8 mouse cellular contexts compared by ENCODE assay signal in genomic region chr5:142842137-142842642, GRCm38 (mm10). TPM values are rescaled to one million over a fixed set of nuclear protein-coding genes. Genes with fewer than 3 reads are reported as not detected.
DNase-seq lines count a peak whose midpoint lies in the region; ATAC-seq and TF ChIP-seq lines count a peak whose summit lies in the region.

No protein-coding gene starts in this region.

- ATAC-seq in granulocyte monocyte progenitor cell, adult 5-6 weeks (replicated peaks; ENCODE audit: poor library complexity, severe bottlenecking), result peak; percentile 48
- peak; percentile 37; the same call in 1 of the 2 replicates for ATAC-seq in stomach, embryonic 15.5 days (ENCODE audit: insufficient read depth, low FRiP score, low read depth)

- H3K27ac ChIP-seq in bone marrow, adult 2 months (ENCODE audit: control insufficient read depth, insufficient read depth, low read depth, low read length, poor library complexity), result no peak overlapping the region
- H3K27ac ChIP-seq in stomach, embryonic 15.5 days, result 0 out of 2 replicates have a peak overlapping the region, but pooled peaks have one; percentile 55

- no peaks in the 10 kb centered on the region for H3K36me3 ChIP-seq in stomach, embryonic 15.5 days

- peak; percentile 62 for TF ChIP-seq CTCF in bone marrow, adult 2 months (IDR thresholded peaks at IDR 0.05; ENCODE audit: control insufficient read depth, insufficient read depth, low read length)

- H3K4me1 ChIP-seq in bone marrow, adult 2 months (ENCODE audit: control insufficient read depth, insufficient read depth, low read length), result no peaks in the 10 kb centered on the region
- 0 out of 2 replicates have a peak, but pooled peaks cover 4% of the 10 kb centered on the region for H3K4me1 ChIP-seq in stomach, embryonic 15.5 days

- intact Hi-C loops in heart, postnatal 25 days (cut with DNase I), result loop anchor here (1.0 kb wide), 2 partner anchors 74 to 119 kb away; no protein-coding TSS in a partner anchor

- peak; percentile 29 to 71 for DNase-seq in heart, adult 18-20 months
- no peak for DNase-seq in heart, postnatal 25 days (ENCODE audit: low spot score)
- peak; percentile 47 for DNase-seq in 416B (ENCODE audit: low read depth)
- DNase-seq in kidney, postnatal 4 days, result peak; percentile 65 to 66
- DNase-seq in gastrocnemius, postnatal 10 days, result no peak

- H3K4me2 ChIP-seq in stomach, embryonic 15.5 days, result no peak overlapping the region

- no peak overlapping the region for H3K4me3 ChIP-seq in bone marrow, adult 2 months (replicated peaks; ENCODE audit: control insufficient read depth, low read depth, low read length)
- H3K4me3 ChIP-seq in stomach, embryonic 15.5 days (replicated peaks), result no peak overlapping the region

- no peak overlapping the region for H3K9ac ChIP-seq in stomach, embryonic 15.5 days

- no peak for TF ChIP-seq POLR2A in bone marrow, adult 2 months (IDR thresholded peaks at IDR 0.05; ENCODE audit: borderline replicate concordance, control insufficient read depth, low read depth, low read length)

- H3K9me3 ChIP-seq in stomach, embryonic 15.5 days, result no peaks in the 10 kb centered on the region

- no peaks in the 10 kb centered on the region for H3K27me3 ChIP-seq in stomach, embryonic 15.5 days (replicated peaks)

- 50% methylated on average over 7 of the region's 7 CpGs for WGBS in bone marrow, adult 2 months
- 29% methylated on average over 7 of the region's 7 CpGs for WGBS in stomach, embryonic 15.5 days

RNA-seq across cellular contexts. Expression of gene Tnrc18, which starts 24.7 kb away (rescaled TPM):
- total RNA-seq in heart, adult 18-20 months (2021), result 10 to 100 TPM; 39.2 to 48.2 TPM
- 10 to 100 TPM; 50.5 to 59.1 TPM for total RNA-seq in heart, postnatal 25 days (2021)
- 24.3 and 57.5 TPM in 2 replicates for polyA plus RNA-seq in bone marrow, adult 2 months (2011; ENCODE audit: insufficient read depth, insufficient read length, low replicate concordance, missing spikeins)
- 50.4 and 50.6 TPM in 2 replicates for total RNA-seq in granulocyte monocyte progenitor cell, adult 5-6 weeks (2014; fragmentation: Nextera tagmentation)
- total RNA-seq in granulocyte monocyte progenitor cell, adult 5-6 weeks (2017), result 9.0 and 13.8 TPM in 2 replicates
- 29.5 and 32.4 TPM in 2 replicates for polyA plus RNA-seq in stomach, embryonic 15.5 days (2015; fragmentation: Nextera tagmentation; extraction: Ambion mirVana)
- total RNA-seq in gastrocnemius, postnatal 10 days (2021), result 10 to 100 TPM; 44.8 to 64.7 TPM

RNA-seq across cellular contexts. Expression of gene Fbxl18, which starts 53.0 kb away (rescaled TPM):
- 1 to 10 TPM; 4.6 to 4.7 TPM for total RNA-seq in heart, adult 18-20 months (2021)
- 1 to 10 TPM; 5.4 to 6.0 TPM for total RNA-seq in heart, postnatal 25 days (2021)
- 4.6 and 10.8 TPM in 2 replicates for polyA plus RNA-seq in bone marrow, adult 2 months (2011; ENCODE audit: insufficient read depth, insufficient read length, low replicate concordance, missing spikeins)
- total RNA-seq in granulocyte monocyte progenitor cell, adult 5-6 weeks (2014; fragmentation: Nextera tagmentation), result 4.0 and 4.1 TPM in 2 replicates
- 1.7 and 2.4 TPM in 2 replicates for total RNA-seq in granulocyte monocyte progenitor cell, adult 5-6 weeks (2017)
- 12.3 and 12.6 TPM in 2 replicates for polyA plus RNA-seq in stomach, embryonic 15.5 days (2015; fragmentation: Nextera tagmentation; extraction: Ambion mirVana)
- total RNA-seq in gastrocnemius, postnatal 10 days (2021), result 1 to 10 TPM; 7.1 to 8.4 TPM

Comparison
In these comparisons a context has a peak if more than half of its experiments do, and no peak if none do; other contexts are left out.
1. DNase-seq: peak in heart, adult 18-20 months (2 of 2), 416B (single experiment) and kidney, postnatal 4 days (2 of 2); none in heart, postnatal 25 days (single experiment) and gastrocnemius, postnatal 10 days (single experiment).